Mouse (Mus musculus): ENCODE results near the gene Cds2. TPM values are rescaled to one million over a fixed set of nuclear protein-coding genes. Genes with fewer than 3 reads are reported as not detected.
A peak's percentile ranks its signal among the peaks of the same experiment; 100 is the strongest.

Cds2 gene
- polyA plus RNA-seq, 1 experiment from 2014 or later, result 22.1 TPM

DNA sequence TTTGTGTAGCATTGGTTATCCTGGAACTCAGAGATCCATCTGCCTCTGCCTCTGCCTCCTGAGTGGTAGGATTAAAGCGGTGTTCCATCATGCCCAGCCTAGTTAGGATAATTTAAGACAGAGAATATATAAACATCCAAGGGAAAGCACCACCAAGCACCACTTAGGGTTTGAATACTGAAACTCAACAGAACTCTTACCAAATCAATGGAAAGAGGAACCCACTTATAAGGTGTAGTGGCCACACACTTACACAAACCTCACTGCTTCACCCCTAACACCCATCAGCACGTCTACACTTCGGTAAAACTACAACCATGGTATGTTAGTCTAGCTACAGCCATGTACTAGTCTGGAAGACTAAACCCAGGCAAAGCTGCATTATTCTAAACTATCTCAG, 19.6 kb upstream of the Cds2 start:
- Histone ChIP-seq H3K9me3 (ENCODE audit: control insufficient read depth, low read length) (no peaks in the 10 kb centered on the region), H3K4me2 (ENCODE audit: low read depth, low read length) (no peak overlapping the region), H3K4me1 (replicated peaks; ENCODE audit: control insufficient read depth, insufficient read depth, low read length) (peaks cover 7% of the 10 kb centered on the region), H3K27ac (ENCODE audit: low read length) (no peak overlapping the region), H3K9ac (ENCODE audit: low read length) (no peak overlapping the region), H3K36me3 (ENCODE audit: control insufficient read depth, insufficient read depth, low read length) (peaks cover 6% of the 10 kb centered on the region; the same call in 1 of the 2 replicates), H3K4me3 (ENCODE audit: low read length) (no peak overlapping the region), H3K27me3 (ENCODE audit: control insufficient read depth, insufficient read depth, low read depth, low read length) (no peaks in the 10 kb centered on the region)
- 87% methylated on average over 3 of the region's 3 CpGs for WGBS
- no peak for ATAC-seq (ENCODE audit: low read depth)

DNA sequence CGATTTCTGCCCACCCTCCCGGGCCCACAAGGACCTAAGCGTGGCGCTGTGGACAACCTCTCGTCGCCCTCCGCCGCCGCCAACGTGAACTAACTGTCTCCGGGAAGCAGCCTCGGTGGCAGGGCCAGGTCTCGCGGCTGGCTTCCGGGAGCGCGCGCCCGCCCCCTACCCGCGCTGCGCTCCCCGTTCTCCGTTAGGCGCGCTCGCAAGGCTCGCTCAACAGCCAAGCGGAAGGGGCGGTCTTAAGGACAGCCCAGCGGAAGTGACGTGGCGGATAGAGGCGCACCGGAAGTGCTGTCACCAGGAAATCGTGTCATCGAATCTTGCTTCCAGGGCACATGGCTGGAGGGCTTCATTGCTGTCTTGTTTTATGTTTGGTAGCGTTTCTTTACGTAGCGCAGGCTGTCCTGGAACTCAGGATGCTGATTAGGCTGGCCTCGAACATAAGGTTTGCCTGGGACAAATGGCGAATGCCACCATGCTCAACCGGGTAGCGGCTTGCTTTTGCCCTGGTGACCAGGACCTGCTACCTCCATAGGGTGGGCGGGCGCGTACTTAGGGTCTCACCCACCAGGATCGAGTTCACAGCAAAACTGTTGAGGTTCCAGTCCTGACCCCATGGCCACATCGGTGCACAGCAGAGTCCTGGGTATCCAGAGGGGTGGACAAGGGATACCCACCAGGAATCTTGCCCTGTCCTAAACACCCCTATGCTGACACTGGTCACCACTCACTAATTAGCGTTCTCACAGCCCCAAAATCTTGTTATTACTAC, 15.2 kb upstream of the Cds2 start, which contains the start of gene Tmem230:
Gene Tmem230 (minus strand): TSS at position 269 of the 775 bp plus-strand sequence.
- Histone ChIP-seq H3K27me3 (ENCODE audit: control insufficient read depth, insufficient read depth, low read depth, low read length) (no peaks in the 10 kb centered on the region), H3K4me2 (ENCODE audit: low read depth, low read length) (peak within 1 kb of the TSS; percentile 84), H3K4me3 (ENCODE audit: low read length) (peak within 1 kb of the TSS; percentile 63), H3K9me3 (ENCODE audit: control insufficient read depth, low read length) (no peaks in the 10 kb centered on the region), H3K4me1 (replicated peaks; ENCODE audit: control insufficient read depth, insufficient read depth, low read length) (peaks cover 13% of the 10 kb centered on the region), H3K27ac (ENCODE audit: low read length) (peak within 1 kb of the TSS; percentile 74), H3K36me3 (ENCODE audit: control insufficient read depth, insufficient read depth, low read length) (peaks cover 4% of the 10 kb centered on the region; the same call in 1 of the 2 replicates), H3K9ac (ENCODE audit: low read length) (peak within 1 kb of the TSS; percentile 72)
- WGBS, result 5% methylated on average over 50 of the region's 50 CpGs
- ATAC-seq (ENCODE audit: low read depth), result peak; percentile 94

- H3K36me3 ChIP-seq (ENCODE audit: control insufficient read depth, insufficient read depth, low read length), result no peaks in the 10 kb centered on the region
- H3K9ac ChIP-seq (ENCODE audit: low read length), result peak overlapping the region; percentile 67
- 4% methylated on average over 8 of the region's 8 CpGs for WGBS
- no peak for ATAC-seq (ENCODE audit: low read depth)
- peak overlapping the region; percentile 71 for H3K4me3 ChIP-seq (ENCODE audit: low read length)
- H3K27ac ChIP-seq (ENCODE audit: low read length), result peak overlapping the region; percentile 54; the same call in 1 of the 2 replicates
- peak overlapping the region; percentile 58 for H3K4me2 ChIP-seq (ENCODE audit: low read depth, low read length)
- H3K4me1 ChIP-seq (replicated peaks; ENCODE audit: control insufficient read depth, insufficient read depth, low read length), result peaks cover 10% of the 10 kb centered on the region
- H3K9me3 ChIP-seq (ENCODE audit: control insufficient read depth, low read length), result no peaks in the 10 kb centered on the region
- no peaks in the 10 kb centered on the region for H3K27me3 ChIP-seq (ENCODE audit: control insufficient read depth, insufficient read depth, low read depth, low read length)
Measured at GRCm38 (mm10) chr2:132251911-132252310, 11.0 kb upstream of the Cds2 start.

DNA sequence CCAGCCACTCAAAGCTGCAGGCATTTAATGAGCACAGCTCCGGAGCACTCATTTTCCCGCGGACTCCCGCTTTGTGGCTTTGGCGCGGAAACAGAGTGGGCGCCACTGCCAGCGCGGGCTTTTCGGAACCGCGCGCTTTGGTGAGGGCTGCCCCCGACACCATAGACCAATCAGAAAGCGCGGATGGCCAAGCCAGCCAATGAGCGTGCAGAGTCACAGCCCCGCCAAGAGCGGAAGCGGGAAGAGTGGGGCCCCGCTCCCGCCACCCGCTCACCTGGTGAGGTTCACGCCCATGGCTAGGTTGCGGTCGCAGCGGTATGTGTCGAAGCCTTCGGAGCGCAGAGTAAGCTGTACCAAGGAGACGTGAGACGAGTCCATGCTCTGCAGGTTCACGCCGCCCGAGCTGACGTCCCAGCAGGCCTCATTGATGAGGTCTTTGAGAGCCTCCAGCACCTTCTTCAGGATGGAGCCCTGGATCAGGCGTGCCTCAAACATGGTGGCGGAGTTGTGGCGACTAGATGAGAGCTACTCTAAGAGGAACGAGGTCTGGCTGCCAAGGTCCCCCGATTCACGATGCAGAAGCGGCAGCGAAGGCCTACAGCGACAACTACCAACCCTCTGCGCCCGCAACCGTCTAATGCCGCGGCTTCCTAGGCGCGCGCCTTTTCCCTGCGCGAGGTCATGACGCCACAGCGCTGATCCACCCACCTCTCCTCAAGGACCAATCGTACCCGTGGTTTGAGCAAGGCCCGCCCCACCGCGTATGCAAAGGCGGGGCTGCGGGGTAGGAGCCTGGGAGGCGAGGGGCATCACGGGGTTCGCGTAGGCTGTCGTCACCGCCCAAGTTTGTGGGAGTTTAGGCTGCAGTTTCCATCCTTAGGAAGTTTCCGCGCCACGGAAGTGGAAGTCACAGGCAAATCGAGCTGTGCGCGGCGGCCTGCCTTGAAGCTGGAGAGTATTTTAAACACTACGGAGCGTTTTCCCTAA, 10.1 kb upstream of the Cds2 start, which contains the start of gene Pcna:
Gene Pcna (minus strand): TSS at position 773 of the 987 bp plus-strand sequence.
- under 1% methylated on average over 79 of the region's 79 CpGs for whole genome bisulfite sequencing
- peak; percentile 99 for ATAC-seq (ENCODE audit: low read depth)

DNA sequence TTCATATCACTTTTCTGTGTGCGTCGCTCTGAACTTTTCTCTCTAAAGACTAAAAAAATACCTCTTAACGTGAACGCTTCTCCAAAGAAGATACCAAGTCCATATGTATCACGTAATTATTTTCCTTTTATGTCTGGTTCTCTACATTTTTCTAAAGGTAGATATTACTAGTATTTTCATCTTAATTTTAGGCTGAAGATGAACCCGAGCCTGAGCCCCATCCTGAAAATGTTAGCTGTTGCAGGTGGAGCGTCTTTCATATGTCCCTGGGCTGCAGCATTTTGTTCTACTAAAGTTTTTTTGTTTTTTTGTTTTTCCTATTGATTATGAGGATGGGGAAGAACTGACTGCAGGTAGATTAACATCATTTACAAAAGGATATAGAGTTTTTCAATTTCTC, 9.3 kb upstream of the Cds2 start:
- no peaks in the 10 kb centered on the region for H3K9me3 ChIP-seq (ENCODE audit: control insufficient read depth, low read length)
- peaks cover 6% of the 10 kb centered on the region; the same call in 1 of the 2 replicates for H3K4me1 ChIP-seq (replicated peaks; ENCODE audit: control insufficient read depth, insufficient read depth, low read length)
- no peak for ATAC-seq (ENCODE audit: low read depth)
- no peaks in the 10 kb centered on the region for H3K27me3 ChIP-seq (ENCODE audit: control insufficient read depth, insufficient read depth, low read depth, low read length)
- H3K4me2 ChIP-seq (ENCODE audit: low read depth, low read length), result peak overlapping the region; percentile 60
- peak overlapping the region; percentile 69 for H3K9ac ChIP-seq (ENCODE audit: low read length)
- WGBS, result under 1% methylated on average over 7 of the region's 7 CpGs
- no peaks in the 10 kb centered on the region for H3K36me3 ChIP-seq (ENCODE audit: control insufficient read depth, insufficient read depth, low read length)
- H3K27ac ChIP-seq (ENCODE audit: low read length), result peak overlapping the region; percentile 85
- peak overlapping the region; percentile 71 for H3K4me3 ChIP-seq (ENCODE audit: low read length)

More for the DNA sequence above, 10.1 kb upstream of the Cds2 start, which contains the start of gene Pcna:
- peak within 1 kb of the TSS; percentile 71 for H3K4me3 ChIP-seq (ENCODE audit: low read length)
- H3K27ac ChIP-seq (ENCODE audit: low read length), result peak within 1 kb of the TSS; percentile 85
- peaks cover 9% of the 10 kb centered on the region; the same call in 1 of the 2 replicates for H3K4me1 ChIP-seq (replicated peaks; ENCODE audit: control insufficient read depth, insufficient read depth, low read length)
- peak within 1 kb of the TSS; percentile 69 for H3K9ac ChIP-seq (ENCODE audit: low read length)
- no peaks in the 10 kb centered on the region for H3K9me3 ChIP-seq (ENCODE audit: control insufficient read depth, low read length)
- H3K4me2 ChIP-seq (ENCODE audit: low read depth, low read length), result peak within 1 kb of the TSS; percentile 60
- no peaks in the 10 kb centered on the region for H3K27me3 ChIP-seq (ENCODE audit: control insufficient read depth, insufficient read depth, low read depth, low read length)
- H3K36me3 ChIP-seq (ENCODE audit: control insufficient read depth, insufficient read depth, low read length), result no peaks in the 10 kb centered on the region

GRCm38 (mm10) chr2:132257350-132258068, 5.4 kb upstream of the Cds2 start:
- Histone ChIP-seq H3K27ac (ENCODE audit: low read length) (no peak overlapping the region), H3K4me1 (replicated peaks; ENCODE audit: control insufficient read depth, insufficient read depth, low read length) (no peaks in the 10 kb centered on the region), H3K27me3 (ENCODE audit: control insufficient read depth, insufficient read depth, low read depth, low read length) (no peaks in the 10 kb centered on the region), H3K4me2 (ENCODE audit: low read depth, low read length) (no peak overlapping the region), H3K4me3 (ENCODE audit: low read length) (no peak overlapping the region), H3K9me3 (ENCODE audit: control insufficient read depth, low read length) (no peaks in the 10 kb centered on the region), H3K9ac (ENCODE audit: low read length) (no peak overlapping the region), H3K36me3 (ENCODE audit: control insufficient read depth, insufficient read depth, low read length) (no peaks in the 10 kb centered on the region)
- ATAC-seq (ENCODE audit: low read depth), result no peak
- 91% methylated on average over 6 of the region's 6 CpGs for WGBS

GRCm38 (mm10) chr2:132260601-132261000, 2.3 kb upstream of the Cds2 start:
- Histone ChIP-seq H3K27ac (ENCODE audit: low read length) (no peak overlapping the region), H3K9me3 (ENCODE audit: control insufficient read depth, low read length) (no peaks in the 10 kb centered on the region), H3K36me3 (ENCODE audit: control insufficient read depth, insufficient read depth, low read length) (no peaks in the 10 kb centered on the region), H3K4me3 (ENCODE audit: low read length) (no peak overlapping the region), H3K4me2 (ENCODE audit: low read depth, low read length) (no peak overlapping the region), H3K4me1 (replicated peaks; ENCODE audit: control insufficient read depth, insufficient read depth, low read length) (peaks cover 3% of the 10 kb centered on the region; the same call in 1 of the 2 replicates), H3K9ac (ENCODE audit: low read length) (no peak overlapping the region), H3K27me3 (ENCODE audit: control insufficient read depth, insufficient read depth, low read depth, low read length) (no peaks in the 10 kb centered on the region)
- no peak for ATAC-seq (ENCODE audit: low read depth)
- WGBS, result 79% methylated on average over 3 of the region's 3 CpGs

- Histone ChIP-seq H3K27ac (ENCODE audit: low read length) (no peak overlapping the region), H3K9ac (ENCODE audit: low read length) (no peak overlapping the region), H3K4me1 (replicated peaks; ENCODE audit: control insufficient read depth, insufficient read depth, low read length) (peaks cover 5% of the 10 kb centered on the region; the same call in 1 of the 2 replicates), H3K27me3 (ENCODE audit: control insufficient read depth, insufficient read depth, low read depth, low read length) (no peaks in the 10 kb centered on the region), H3K9me3 (ENCODE audit: control insufficient read depth, low read length) (no peaks in the 10 kb centered on the region), H3K36me3 (ENCODE audit: control insufficient read depth, insufficient read depth, low read length) (no peaks in the 10 kb centered on the region), H3K4me2 (ENCODE audit: low read depth, low read length) (no peak overlapping the region), H3K4me3 (ENCODE audit: low read length) (no peak overlapping the region)
- no peak for ATAC-seq (ENCODE audit: low read depth)
- WGBS, result 66% methylated on average over 6 of the region's 6 CpGs
Measured at GRCm38 (mm10) chr2:132262175-132262574, 773 bp upstream of the Cds2 start.
